Mouse (Mus musculus): Measurements from ENCODE around the gene Thbd.

The Thbd gene

DNA sequence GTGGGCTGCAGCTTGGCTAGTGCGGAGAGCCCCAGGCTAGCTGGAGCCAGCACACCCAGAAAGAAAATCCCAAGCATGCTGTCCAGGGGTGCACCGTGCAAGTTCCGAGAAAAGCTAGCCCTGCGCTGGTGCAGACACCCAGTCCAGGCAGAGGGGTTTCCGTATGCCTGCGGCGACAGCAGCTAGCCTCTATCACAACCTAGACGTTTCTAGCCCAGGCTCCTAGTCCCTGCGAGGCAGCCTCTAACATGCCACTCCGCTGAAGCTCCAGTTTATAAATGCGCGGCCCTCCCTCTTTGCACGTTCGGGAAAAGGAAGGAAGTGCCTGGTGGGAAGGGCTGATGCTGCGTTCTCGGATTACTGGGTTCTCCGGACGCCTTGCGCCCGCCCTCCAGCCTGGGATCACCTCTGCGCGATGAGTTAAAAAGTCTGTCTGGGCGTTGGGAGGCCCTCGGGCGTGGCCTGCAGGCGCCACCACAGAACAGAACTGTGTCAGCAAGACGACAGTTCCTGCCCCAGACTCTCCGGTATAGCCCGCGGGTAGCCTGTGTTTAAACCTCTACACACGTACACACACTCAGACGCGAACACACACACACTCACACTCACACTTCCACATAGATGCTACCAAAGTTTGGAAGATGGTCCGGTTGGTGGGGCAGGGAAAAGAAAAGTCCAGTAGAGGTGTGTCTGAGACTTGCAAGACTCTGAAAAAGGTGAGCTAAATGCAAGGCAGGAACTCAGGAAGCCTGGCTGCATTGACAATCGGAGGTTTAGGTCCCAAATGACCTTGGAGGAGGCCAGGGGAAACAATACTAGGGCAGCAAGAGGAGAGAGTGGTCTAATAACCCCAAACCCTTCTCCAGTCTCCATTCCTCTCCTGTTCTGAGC is at the start of gene Thbd:
Gene Thbd (minus strand): TSS at position 319 of the 891 bp plus-strand sequence.
- peak; percentile 71 for DNase-seq (ENCODE audit: low spot score)

DNA sequence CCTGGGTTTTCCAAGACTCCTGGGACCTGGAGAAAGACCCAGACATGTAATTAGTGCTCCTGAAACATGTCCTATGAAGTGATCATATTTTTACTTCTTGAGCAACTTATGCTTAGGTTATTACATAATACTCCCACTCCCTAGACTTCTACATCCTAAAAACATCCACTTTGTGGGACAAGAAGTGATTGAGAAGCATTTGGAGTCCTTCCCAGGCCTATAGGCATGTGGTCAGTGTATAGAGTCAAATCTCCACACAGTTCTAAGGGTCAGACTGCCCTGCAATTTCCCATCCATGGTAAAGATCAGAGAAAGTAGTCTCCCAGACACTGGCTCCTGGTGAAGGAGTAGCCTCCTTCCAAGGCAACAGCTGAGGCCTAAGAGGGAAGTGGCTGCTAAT is 47.4 kb upstream of the Thbd start:
- no peak for DNase-seq (ENCODE audit: low spot score)

DNA sequence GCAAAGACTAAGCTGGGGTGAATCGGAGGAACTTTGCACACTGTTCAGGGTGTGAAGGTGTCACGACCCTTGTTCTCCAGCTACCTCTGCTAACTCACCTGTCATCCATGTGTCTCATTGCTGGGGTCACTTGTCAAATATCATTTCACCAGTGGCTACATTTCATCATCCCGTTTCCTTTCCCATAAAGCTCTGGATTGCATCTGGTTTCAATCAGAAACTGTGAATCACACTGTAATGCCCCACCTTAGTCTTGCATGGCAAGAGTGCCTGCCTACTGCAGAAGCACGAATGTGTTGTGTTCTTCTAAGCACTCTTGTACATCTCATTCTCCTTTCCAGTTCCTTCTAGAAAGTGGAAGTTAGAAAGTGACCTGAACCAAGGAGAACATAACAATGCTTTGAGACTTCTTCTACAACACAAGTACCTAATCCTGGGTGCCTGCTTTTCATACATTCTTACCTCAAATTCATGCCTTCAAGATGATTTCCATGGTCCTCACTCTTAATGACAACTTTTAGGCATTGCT is 46.1 kb upstream of the Thbd start:
- no peak for DNase-seq (ENCODE audit: low spot score)

DNA sequence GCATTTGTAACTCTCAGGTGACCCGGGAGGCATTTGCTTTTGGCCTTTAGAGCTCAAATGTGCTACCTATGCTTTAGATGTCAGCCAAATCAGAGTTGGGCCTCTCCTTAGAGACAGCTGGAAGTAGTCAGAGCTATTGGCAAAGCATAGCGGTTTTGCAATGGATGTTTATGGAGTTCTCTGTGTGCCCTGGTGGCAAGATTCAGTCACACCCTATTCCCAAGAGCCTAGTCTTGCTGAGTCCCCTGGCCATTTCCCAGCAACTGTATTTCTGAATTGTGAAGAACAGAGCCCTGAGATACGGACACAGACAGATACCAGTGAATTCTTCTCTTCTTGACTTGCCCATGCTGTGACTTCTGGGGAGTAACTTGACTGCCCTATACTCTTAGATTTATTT is 45.1 kb upstream of the Thbd start:
- no peak for DNase-seq (ENCODE audit: low spot score)

DNA sequence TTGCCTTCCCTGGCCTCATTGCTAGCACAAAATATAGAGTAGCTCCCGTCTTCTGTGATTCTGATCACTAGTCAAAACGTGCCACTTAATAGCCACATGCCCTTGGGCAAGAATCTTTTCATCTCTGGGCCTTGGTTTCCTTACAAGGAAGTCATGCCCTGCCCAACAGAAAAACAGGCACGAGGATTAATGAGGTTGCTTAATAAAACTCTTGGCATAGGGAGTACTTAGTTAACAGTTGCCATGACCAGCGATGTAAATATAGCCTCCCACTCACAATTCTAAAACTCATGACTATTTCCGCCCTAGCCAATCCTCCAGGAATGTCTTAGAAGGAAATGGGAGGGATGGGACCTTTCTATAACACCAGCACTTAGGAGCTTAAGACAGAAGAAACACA is 43.5 kb upstream of the Thbd start:
- no peak for DNase-seq (ENCODE audit: low spot score)

DNA sequence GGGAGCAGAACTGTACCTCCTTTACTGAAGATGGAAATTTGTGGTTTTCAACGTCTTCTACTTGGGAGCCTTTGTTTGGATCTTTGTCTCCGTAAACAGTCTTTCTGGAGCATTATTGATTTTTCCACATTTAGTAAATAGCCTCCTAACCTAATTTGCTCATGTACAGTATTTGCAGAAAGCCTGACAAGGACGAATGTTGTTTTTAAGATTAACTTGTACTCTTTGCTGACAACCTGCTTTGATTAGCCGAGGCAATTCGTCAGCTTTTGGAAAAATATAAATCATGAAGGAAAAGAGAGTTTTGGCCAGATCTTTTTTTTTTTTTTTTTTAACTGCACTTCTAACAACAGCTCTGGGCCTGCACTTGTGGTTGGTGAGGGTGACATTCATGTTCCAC is 42.6 kb upstream of the Thbd start:
- no peak for DNase-seq (ENCODE audit: low spot score)

DNA sequence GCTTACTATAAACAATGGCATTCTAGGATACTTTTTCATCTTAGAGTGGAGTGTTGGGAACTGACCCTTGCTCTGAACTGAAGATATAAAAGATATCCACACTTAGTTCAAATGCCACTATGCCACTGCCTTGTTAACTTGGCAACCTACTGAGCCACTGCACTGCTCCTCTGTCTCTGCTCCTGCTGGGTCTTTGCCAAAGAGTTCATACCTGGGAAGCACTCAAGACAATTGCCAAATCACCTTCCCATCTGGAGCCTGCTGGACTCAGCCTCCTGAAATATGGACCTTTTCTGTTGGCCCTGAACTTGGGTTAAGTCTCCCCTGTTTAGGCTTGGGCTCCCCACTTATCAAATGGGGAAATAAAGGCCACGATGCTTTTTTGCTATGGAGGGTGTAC is 41.7 kb upstream of the Thbd start:
- no peak for DNase-seq (ENCODE audit: low spot score)

DNA sequence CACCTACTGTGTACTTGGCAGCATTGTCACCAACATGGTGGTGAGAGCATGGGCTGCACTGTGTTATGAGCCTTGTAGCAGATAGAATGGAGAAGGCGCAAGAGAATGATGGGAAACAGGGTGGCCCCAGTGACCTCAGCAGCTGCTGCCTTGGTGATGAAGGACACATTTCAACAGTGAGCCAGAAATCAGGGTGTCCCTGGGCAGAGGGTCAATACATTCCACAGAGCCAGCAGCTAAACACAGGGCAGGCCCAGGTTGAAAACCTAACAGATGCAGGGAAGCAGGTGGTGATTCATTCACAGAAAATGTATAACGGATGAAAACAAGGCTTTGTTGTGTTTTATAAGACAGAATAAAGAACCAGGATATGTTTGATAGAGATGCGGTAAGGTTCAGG is 38.5 kb upstream of the Thbd start:
- no peak for DNase-seq (ENCODE audit: low spot score)

DNA sequence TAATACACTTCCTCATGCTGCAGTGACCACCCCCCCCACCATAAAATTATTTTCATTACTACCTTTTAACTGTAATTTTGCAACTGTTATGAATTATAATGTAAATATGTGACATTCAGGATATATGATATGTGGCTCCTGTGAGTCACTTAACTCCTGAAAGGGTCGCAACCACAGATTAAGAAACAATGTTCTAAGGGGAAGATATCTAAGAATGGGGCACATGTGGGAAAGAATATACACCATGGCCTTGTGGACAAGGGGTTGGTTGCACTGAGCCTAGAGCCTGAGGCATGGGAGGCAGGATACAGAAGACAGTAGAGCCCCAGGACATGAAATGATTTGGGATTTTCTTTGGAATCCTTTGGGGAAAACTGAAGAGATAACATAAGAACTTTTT is 37.6 kb upstream of the Thbd start:
- no peak for DNase-seq (ENCODE audit: low spot score)

DNA sequence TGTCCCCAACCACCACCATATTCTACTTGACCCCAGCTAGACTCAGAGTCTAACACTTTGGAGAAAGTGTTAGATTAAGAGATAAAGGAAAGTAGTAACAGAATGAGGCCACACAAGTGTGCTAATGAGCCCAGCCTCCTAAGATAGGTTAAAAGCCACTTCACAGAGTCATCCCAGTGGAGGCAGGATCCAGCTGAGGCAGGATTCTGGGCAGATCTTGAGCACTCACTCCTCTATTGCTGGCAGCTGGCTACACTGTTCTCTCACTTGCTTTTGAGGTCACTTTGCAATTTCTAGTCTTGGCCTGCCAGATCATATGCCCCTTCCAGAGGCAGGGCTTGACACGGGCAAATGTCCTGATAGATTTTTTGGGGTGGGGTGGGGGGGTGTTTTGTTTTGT is 36.5 kb upstream of the Thbd start:
- no peak for DNase-seq (ENCODE audit: low spot score)

DNA sequence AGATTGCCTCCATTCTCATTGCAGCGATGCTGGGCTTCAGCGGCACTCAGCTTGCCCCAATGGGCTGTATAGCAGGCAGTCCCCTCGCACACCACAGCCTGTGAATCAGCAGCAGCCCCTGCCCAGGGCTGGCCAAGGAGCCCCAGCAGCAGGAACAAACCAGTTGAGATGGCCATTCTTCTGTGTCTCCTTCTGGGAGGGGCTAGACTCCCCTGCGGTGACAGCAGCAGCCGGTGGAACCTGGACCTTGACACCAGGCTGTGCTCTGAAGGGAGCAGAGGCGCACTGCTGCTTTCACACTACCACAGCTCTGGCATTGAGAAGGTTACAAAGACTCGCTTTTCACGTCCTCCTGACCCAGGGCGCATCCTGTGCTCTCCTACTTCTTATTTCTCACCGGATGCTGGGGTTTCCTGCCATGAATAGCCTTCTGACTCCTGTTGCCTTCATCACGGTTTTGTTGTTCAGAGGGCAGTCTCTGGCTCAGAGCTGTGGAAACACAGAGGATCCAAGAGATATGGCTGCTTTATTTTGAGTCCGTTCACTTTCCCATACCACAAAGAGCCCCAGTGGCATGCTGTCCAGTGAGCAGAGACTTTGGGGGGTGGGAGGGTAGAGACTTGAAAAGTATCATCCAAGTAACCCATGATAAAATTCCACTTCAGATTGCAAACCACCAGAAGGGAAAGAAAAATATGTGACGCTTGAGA is 35.4 kb upstream of the Thbd start, which contains the start of gene Cd93:
Gene Cd93 (minus strand): TSS at position 315 of the 710 bp plus-strand sequence.
- DNase-seq (ENCODE audit: low spot score) = peak; percentile 21

DNA sequence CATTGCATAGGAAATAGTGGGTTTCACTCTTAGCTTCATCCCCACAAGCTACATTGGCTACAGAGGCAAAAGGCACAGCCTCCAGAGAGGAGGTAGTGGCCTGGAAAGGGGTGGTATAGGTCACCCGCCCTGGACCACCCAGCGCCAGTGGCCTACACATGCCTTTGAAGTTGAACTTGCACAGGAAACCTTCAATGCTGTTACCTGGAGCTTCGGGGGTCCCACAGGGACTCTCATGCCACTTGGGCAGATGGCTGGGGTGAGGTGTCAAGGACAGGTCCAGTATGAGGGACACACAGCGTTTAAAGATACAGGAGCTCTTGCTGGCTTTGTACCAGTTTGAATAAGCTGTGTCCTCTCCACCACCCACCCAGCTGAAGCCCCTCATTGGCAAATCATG is 34.7 kb upstream of the Thbd start:
- no peak for DNase-seq (ENCODE audit: low spot score)

DNA sequence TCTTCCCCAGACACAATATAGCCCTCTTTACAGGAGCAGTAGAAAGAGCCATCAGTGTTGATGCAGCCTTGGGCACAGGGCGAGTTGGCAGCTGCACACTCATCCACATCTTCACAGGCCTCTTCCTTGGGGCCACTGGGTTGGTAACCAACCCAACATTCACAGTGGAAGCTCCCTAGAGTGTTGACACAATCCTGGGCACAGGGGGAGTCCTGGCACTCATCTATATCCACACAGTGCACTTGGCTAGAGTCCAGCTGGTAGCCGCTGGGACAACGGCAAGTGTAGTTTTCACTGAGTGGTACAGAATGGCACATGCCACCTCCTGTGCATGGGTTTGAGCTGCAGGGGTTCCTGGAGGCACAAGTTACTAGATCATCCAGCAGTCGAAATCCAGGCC is 34.2 kb upstream of the Thbd start:
- no peak for DNase-seq (ENCODE audit: low spot score)

DNA sequence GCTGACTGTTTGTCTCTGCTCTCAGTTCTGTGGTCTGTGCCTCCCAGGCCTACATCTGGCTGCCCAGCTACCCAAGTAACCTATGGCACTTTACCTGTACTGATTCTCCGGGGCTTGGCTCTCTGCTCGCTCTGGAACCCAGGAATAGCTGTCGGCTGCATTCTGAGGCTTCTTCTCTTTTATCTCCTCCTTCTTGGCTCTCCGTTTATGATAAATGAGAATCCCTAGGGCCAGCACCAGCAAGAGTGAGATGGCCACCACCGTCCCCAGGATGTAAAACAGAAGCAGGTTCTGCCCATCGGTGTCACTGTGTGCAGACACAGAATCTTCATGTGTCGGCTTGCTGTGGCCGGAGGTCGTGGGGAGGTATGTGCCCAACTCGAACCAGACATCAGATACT is 33.4 kb upstream of the Thbd start:
- DNase-seq (ENCODE audit: low spot score) = no peak

DNA sequence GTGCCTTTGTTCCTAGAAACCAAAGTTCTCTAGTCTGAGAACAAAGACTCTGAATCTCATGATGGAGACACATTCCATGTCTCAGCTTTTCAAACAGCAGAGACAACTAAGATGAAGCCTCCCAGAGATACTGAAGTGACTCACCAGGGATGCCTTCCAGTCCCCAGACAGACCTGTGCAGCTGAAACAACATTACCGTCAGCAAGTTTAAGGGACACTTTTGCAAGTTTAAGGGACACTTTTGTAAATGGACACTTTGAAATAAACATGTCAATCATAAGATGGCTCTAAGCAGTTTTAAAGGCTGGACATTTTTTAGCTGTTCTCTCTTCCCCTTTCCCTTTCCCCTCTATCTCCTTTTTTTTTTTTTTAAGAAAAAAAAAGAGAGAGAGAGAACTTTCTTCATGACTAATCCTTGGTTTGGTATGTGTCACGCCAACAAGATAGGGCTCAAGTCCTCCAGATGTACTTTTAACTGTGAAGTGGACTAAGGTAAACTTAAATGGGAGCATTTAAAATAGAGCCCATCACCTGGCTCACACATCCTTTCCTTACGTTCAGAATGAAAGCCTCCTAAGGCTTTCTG is 31.8 kb upstream of the Thbd start:
- DNase-seq (ENCODE audit: low spot score) = no peak

DNA sequence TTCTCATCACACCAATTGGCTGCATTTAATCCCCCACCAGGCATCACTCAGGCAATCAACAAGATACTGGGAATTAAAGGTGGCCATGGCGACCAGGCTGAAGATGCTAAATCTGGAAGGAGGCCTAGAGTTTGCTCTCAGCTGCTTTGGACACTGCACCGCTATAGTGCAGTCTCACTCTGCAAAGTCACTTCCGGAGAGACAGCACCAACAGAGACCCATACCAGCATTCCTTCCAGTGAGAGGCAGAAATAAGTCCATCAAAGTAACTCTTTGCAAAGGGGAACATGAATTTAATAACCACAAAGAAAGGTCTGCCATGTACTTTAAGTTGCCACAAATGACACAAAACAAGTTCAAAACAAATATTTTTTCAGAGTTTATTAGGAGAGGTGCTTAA is 28.3 kb upstream of the Thbd start:
- no peak for DNase-seq (ENCODE audit: low spot score)

DNA sequence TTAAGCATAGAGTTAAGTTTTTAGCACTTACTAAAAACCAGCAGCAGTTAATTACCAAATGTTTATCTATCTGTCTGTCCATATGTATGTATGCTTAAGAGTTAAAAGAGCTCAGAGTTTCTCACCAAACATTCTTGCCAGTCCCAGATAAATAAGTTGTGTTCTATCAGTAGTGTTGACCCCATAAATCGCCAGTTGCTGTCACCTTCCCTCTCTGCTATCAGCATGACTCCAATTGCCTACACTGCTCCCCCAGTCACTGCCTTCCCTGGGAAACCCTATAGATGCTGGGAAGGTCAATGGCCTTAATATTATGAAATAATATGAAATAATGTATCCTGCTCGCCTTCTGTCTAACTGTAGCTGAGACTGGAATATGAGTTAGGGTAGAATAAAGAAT is 24.4 kb upstream of the Thbd start:
- no peak for DNase-seq (ENCODE audit: low spot score)

DNA sequence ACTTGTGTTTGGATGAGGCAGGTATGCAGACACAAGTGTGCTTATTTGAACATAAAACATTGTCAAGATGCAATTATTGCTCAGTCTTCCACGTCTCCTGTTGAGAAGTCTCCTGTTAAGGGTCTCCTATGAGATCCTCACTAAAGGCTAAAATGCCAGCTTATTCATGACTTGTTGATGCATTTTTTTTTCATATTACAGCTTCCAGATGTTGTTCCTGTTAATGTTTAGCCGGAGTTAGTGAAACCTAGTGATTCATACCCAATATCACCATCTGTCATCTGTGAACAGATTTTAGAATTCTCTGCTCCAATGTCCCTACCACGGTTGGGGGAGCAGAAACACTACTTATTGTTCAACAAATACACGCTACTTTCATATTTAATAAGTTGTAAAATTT is 23.0 kb upstream of the Thbd start:
- no peak for DNase-seq (ENCODE audit: low spot score)

DNA sequence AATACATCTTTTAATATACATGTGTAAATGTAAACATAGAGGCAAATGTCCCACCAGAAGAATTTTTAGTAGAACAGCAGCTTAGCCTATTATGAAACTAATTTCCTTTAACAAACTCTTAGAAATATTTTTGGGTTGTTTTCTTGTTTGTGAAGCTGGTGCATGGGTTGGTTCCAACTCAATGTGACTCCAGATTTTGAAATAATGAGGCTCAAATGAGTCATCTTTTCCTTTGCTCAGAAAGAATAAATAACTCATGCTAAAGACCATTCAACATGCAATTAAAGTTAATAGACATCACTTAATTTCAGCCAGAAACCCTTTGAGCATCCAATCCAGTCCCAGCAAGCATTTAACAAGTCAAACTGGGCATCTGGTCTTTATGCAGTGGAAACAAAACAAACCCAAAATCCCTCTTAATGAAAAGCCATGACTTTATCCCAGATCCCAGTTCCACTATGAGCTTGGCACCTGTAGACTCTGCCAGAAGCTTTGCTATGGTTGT is 21.1 kb upstream of the Thbd start:
- no peak for DNase-seq (ENCODE audit: low spot score)

DNA sequence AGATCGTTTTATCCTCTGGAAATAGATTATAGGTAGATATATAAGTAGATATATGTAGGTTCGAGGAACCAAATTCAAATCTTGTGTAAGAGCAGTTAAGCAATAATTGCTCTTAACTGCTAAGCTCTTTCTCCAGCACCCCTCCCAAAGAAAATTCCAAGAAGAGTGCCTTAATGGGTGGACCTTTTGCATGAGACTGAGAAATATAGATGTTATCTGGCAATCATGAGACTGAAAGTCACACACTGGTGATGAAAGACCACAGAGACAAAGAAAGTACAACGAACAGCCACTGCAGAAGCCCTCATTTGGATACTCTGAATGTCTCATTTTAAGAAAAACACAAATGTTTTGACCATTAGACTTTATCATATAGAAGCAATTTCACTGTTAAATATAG is 20.5 kb upstream of the Thbd start:
- DNase-seq (ENCODE audit: low spot score) = no peak

DNA sequence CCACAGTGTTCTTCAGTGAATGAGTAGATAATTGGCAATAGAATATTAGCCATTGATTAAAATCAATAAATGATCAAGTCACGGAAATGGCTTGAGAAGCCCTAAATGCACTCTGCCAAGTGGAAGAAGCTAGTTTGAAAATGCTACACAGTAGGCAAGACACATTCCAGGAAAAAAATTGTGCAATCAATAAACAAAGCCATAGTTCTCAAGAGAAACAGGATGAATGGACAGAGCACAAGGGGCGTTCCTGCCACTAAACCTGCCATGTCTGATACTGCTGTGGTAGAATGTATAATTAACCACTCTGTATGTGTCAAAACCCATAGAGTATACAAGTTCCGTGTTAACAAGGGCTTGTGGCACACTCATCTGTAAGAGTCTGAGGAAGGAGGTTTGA is 19.6 kb upstream of the Thbd start:
- DNase-seq (ENCODE audit: low spot score) = no peak

DNA sequence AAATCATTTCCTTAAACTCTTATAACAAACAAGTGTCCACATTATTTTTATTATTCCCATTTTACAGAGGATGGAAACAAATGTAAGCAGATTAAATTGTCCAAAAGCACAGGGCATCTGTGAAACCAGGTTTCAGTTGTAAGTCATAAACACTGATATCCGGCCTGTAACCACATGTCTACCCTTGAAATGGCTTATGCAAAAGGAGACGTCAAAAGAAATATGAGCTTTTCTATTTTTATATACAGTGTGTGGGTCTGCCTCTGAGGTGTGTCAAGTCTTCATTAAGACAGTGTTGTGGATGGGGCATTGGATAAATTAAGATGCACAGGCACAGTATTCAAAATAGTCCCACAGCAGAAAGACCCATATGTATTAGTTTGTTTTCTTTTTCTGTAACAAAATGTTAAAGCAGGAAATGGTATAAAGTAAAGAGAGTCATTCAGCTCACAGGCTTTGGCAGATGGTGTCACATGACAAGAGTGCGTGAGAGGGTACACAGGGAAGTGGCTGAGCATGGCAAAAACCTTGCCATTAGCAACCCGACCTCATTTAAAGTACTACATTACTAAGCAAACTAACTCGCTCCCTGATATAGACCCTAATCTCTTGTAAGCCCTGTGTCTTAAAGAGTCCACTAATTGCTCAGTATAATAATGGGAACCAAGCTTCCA is 17.9 kb upstream of the Thbd start:
- no peak for DNase-seq (ENCODE audit: low spot score)

Data from testis, postnatal 14 days (tissue).